Mouse (Mus musculus) CH12.LX (cell line): ENCODE results near the gene Olfr414.

Experiments
- BHLHE40 ChIP-seq: IDR thresholded peaks from 2 replicates; pipeline ENCODE4 v1.6.1; 2011; ENCODE audit warnings: mild to moderate bottlenecking, low read depth, low read length, improper control_type of control experiment
- CTCF ChIP-seq, 2 experiments: IDR thresholded peaks in 1 of 2; conservative IDR thresholded peaks in 1 of 2; 2 replicates each; pipeline ENCODE4 v1.5.1; 2011 to 2012; ENCODE audit warnings: low read depth in 2 of 2, low read length in 2 of 2, improper control_type of control experiment in 1 of 2, inconsistent platforms in 1 of 2, mild to moderate bottlenecking in 1 of 2, moderate library complexity in 1 of 2
- EP300 ChIP-seq: IDR thresholded peaks from 2 replicates; pipeline ENCODE4 v1.6.1; 2011; ENCODE audit warnings: low read length, improper control_type of control experiment
- RAD21 ChIP-seq: IDR thresholded peaks from 2 replicates; pipeline ENCODE4 v1.6.1; 2011; ENCODE audit warnings: low read depth, mild to moderate bottlenecking, low read length, improper control_type of control experiment, moderate library complexity
- TCF12 ChIP-seq: IDR thresholded peaks from 2 replicates; pipeline ENCODE4 v1.6.1; 2014; ENCODE audit warnings: low read depth, mild to moderate bottlenecking, inconsistent platforms, low read length, improper control_type of control experiment
- ZMIZ1 ChIP-seq: IDR thresholded peaks from 2 replicates; pipeline ENCODE4 v1.6.1; 2012; ENCODE audit warnings: low read depth, mild to moderate bottlenecking, inconsistent platforms, low read length, improper control_type of control experiment

DNA sequence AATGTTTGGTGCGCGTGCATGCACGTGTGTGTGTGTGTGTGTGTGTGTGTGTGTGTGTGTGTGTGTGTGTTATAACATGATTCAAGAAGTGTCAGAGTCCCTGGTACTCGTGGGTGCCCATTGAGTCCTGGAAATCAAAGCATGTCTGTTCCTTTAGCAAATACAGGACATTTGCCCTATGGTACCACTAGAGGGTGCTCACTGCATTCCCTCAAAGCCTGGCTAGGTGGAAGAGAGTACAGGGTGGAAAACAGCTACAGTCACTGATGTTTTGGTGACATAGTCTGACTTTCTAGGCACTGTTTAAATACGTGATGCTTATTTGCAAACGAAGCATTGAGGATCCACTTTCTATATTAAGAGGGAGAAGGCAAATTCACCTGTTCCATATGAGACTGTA, 45.9 kb downstream of the Olfr414 start:
- TF ChIP-seq BHLHE40 (no peak), TCF12 (no peak), RAD21 (peak; percentile 91), EP300 (no peak), CTCF (conservative IDR thresholded peaks at IDR 0.05 in 1 of 2, IDR thresholded peaks at IDR 0.05 in 1 of 2; ENCODE audit: low read depth in 2 of 2, low read length in 2 of 2) (peak; percentile 82 to 91), ZMIZ1 (no peak)
